Mouse (Mus musculus): Measurements from ENCODE around the gene Tns3.

DNA sequence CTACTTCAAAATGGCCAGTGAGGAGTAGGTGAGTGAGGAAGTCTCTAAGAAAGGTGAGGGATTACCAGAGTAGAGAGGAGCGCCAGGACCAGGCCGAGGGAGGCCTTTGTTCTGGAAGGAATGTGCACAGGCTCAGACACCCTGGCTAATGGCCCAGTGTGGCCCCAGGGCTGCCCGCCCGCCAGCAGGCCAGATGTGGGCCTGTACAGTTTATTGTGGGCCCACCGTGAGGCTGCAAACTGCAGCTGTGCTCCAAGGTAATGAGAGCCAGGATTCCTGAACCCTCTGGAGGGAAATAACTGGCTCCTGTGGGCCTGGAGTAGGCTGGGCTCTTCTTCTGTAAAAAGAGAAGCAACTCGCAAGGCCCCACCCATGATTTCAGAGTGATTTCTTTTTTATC is 5.3 kb downstream of the Tns3 start:
- no peak for TF ChIP-seq CTCF (IDR thresholded peaks at IDR 0.05; ENCODE audit: borderline replicate concordance, control insufficient read depth, extremely low read depth, insufficient read depth, low read length, poor library complexity)
- no peak for TF ChIP-seq POLR2A (IDR thresholded peaks at IDR 0.05; ENCODE audit: control insufficient read depth, extremely low read depth, insufficient read depth, low read length, poor library complexity)

Data from thymus, adult 2 months (tissue).